Mouse (Mus musculus) embryonic fibroblast, embryonic 13.5 days (primary cell): ENCODE measurements at regions not wholly inside any gene's neighbourhood (a gene's known extent, or its start where the extent isn't known, plus 50 kb on each side); places are given as distances from the start of the nearest gene placed in this dataset.
"Not testable (repeated sequence)": the region's sequence is repeated elsewhere in the genome, so short reads cannot be mapped to it uniquely, and the experiment has no call there.

Experiments used
- CTCF ChIP-seq: IDR thresholded peaks from 2 replicates; pipeline ENCODE4 v1.5.1; 2011; ENCODE audit warnings: mild to moderate bottlenecking, control low read depth, low read length, moderate library complexity, borderline replicate concordance; ENCODE audit not compliant: insufficient read depth
- POLR2A ChIP-seq: IDR thresholded peaks from 2 replicates; pipeline ENCODE4 v1.6.1; 2011; ENCODE audit warnings: low read depth, mild to moderate bottlenecking, control low read depth, low read length, moderate library complexity

DNA sequence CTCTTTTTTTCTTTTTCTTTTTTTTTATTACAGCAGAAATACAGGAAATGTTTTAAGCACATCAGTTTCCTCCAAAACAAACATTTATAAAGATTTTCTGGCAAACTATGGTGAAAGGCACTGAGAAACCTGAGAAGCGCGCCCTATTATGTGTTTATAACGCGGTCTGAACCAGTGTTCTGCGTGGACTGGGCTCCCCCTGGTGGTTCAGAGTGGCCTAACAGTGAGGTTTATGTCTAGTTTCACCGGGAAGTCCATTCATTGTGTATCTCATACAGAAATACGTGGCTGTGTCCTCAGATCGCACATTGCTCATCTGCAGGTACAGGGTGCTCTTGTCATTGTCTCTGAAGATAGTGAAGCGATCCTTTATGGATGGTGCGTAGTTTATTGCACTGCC lies 437.9 kb downstream of the Adam6a start:
- peak; percentile 44; the same call in 1 of the 2 replicates for TF ChIP-seq CTCF
- not testable (repeated sequence) for TF ChIP-seq POLR2A
